In genomic region chr2:168563184-168563583, GRCm38 (mm10) we compare ENCODE assay signal across 18 mouse cellular contexts. TPM values are rescaled to one million over a fixed set of nuclear protein-coding genes. Genes with fewer than 3 reads are reported as not detected.
A peak's percentile ranks its signal among the peaks of the same experiment; 100 is the strongest.
DNase-seq lines count a peak whose midpoint lies in the region; ATAC-seq and TF ChIP-seq lines count a peak whose summit lies in the region.
"Had no signal": no experiment of that assay in that cellular context is flagged by ENCODE, and none has a peak within 500 bp of the region (broad histone marks: within the 10 kb centered on the region; RNA-seq: fewer than 3 reads in every experiment).

No protein-coding gene starts in this region.

- DNase-seq in stomach, postnatal 0 days (ENCODE audit: low spot score), result no peak
- DNase-seq in cerebellum, adult 8-10 months, result no peak
- DNase-seq: cerebellum, adult 11 months; gastrocnemius, postnatal 36 days; kidney, adult 9 months; right cerebral cortex, postnatal 25 days; thymus, adult 18-20 months had no signal

- no peak overlapping the region for H3K9ac ChIP-seq in intestine, embryonic 16.5 days (ENCODE audit: low read depth, low read length)
- no peak overlapping the region for H3K9ac ChIP-seq in intestine, postnatal 0 days (ENCODE audit: low read depth, low read length)
- no peak overlapping the region for H3K9ac ChIP-seq in stomach, embryonic 15.5 days
- no peak overlapping the region for H3K9ac ChIP-seq in stomach, postnatal 0 days (ENCODE audit: low read length)
- no peak overlapping the region for H3K9ac ChIP-seq in heart, embryonic 16.5 days (ENCODE audit: low read length)
- H3K9ac ChIP-seq: liver, embryonic 15.5 days; midbrain, embryonic 12.5 days had no signal

- TF ChIP-seq EP300 in stomach, postnatal 0 days (optimal IDR thresholded peaks at IDR 0.05), result no peak

- no peaks in the 10 kb centered on the region for H3K27me3 ChIP-seq in intestine, embryonic 16.5 days (replicated peaks; ENCODE audit: control insufficient read depth, insufficient read depth, low read length)
- no peaks in the 10 kb centered on the region for H3K27me3 ChIP-seq in intestine, postnatal 0 days (replicated peaks; ENCODE audit: control insufficient read depth, insufficient read depth, low read length)
- H3K27me3 ChIP-seq in stomach, embryonic 15.5 days (replicated peaks), result no peaks in the 10 kb centered on the region
- no peaks in the 10 kb centered on the region for H3K27me3 ChIP-seq in stomach, postnatal 0 days (ENCODE audit: control insufficient read depth, insufficient read depth, low read length)
- H3K27me3 ChIP-seq in heart, embryonic 16.5 days (ENCODE audit: control insufficient read depth, insufficient read depth, low read length), result no peaks in the 10 kb centered on the region
- H3K27me3 ChIP-seq in megakaryocyte, embryonic 14.5 days (replicated peaks), result peaks cover 79% of the 10 kb centered on the region
- H3K27me3 ChIP-seq: CH12.LX had no signal

- no peak for TF ChIP-seq CTCF in intestine, postnatal 0 days (IDR thresholded peaks at IDR 0.05; ENCODE audit: low read depth)
- no peak for TF ChIP-seq CTCF in stomach, postnatal 0 days (IDR thresholded peaks at IDR 0.05; ENCODE audit: low read depth)

- no peak for ATAC-seq in intestine, embryonic 16.5 days
- ATAC-seq in intestine, postnatal 0 days, result no peak
- ATAC-seq in stomach, embryonic 15.5 days (ENCODE audit: insufficient read depth, low FRiP score, low read depth), result no peak
- ATAC-seq in stomach, postnatal 0 days (ENCODE audit: low FRiP score, low TSS enrichment), result no peak
- ATAC-seq in heart, embryonic 16.5 days (replicated peaks; ENCODE audit: extremely low read depth, insufficient read depth, low FRiP score), result peak; percentile 24
- ATAC-seq: activated CD4-positive, CD25-positive, alpha-beta regulatory T cell, adult 4 months; hindbrain, embryonic 16.5 days had no signal

- 34% methylated on average over 12 of the region's 12 CpGs for WGBS in intestine, embryonic 16.5 days
- 48% methylated on average over 12 of the region's 12 CpGs for WGBS in intestine, postnatal 0 days
- WGBS in stomach, embryonic 15.5 days, result 25% methylated on average over 12 of the region's 12 CpGs
- WGBS in stomach, postnatal 0 days, result 38% methylated on average over 12 of the region's 12 CpGs
- WGBS in heart, embryonic 16.5 days, result 24% methylated on average over 12 of the region's 12 CpGs

- 0 out of 2 replicates have a peak, but pooled peaks cover 2% of the 10 kb centered on the region for H3K36me3 ChIP-seq in intestine, embryonic 16.5 days (ENCODE audit: control insufficient read depth, insufficient read depth, low read length)
- H3K36me3 ChIP-seq in intestine, postnatal 0 days (ENCODE audit: control insufficient read depth, insufficient read depth), result no peaks in the 10 kb centered on the region
- no peaks in the 10 kb centered on the region for H3K36me3 ChIP-seq in stomach, embryonic 15.5 days
- no peaks in the 10 kb centered on the region for H3K36me3 ChIP-seq in stomach, postnatal 0 days (ENCODE audit: control insufficient read depth, insufficient read depth, low read length)
- H3K36me3 ChIP-seq in heart, embryonic 16.5 days (ENCODE audit: control insufficient read depth, insufficient read depth), result peaks cover 9% of the 10 kb centered on the region
- peaks cover 27% of the 10 kb centered on the region for H3K36me3 ChIP-seq in megakaryocyte, embryonic 14.5 days (replicated peaks; ENCODE audit: low read length)
- H3K36me3 ChIP-seq: liver, embryonic 15.5 days; midbrain, embryonic 12.5 days had no signal

- no peaks in the 10 kb centered on the region for H3K9me3 ChIP-seq in intestine, embryonic 16.5 days (ENCODE audit: control insufficient read depth, low read length)
- H3K9me3 ChIP-seq in intestine, postnatal 0 days (ENCODE audit: control insufficient read depth), result no peaks in the 10 kb centered on the region
- H3K9me3 ChIP-seq in stomach, embryonic 15.5 days, result no peaks in the 10 kb centered on the region
- no peaks in the 10 kb centered on the region for H3K9me3 ChIP-seq in stomach, postnatal 0 days (ENCODE audit: control insufficient read depth, low read length)
- peaks cover 3% of the 10 kb centered on the region; the same call in 1 of the 2 replicates for H3K9me3 ChIP-seq in heart, embryonic 16.5 days (replicated peaks; ENCODE audit: control insufficient read depth, low read length)
- 0 out of 2 replicates have a peak, but pooled peaks cover 4% of the 10 kb centered on the region for H3K9me3 ChIP-seq in megakaryocyte, embryonic 14.5 days
- H3K9me3 ChIP-seq: liver, embryonic 15.5 days; midbrain, embryonic 12.5 days had no signal

- peaks cover 11% of the 10 kb centered on the region; the same call in 1 of the 2 replicates for H3K4me1 ChIP-seq in intestine, embryonic 16.5 days (ENCODE audit: control insufficient read depth, insufficient read depth, low read length)
- no peaks in the 10 kb centered on the region for H3K4me1 ChIP-seq in intestine, postnatal 0 days (replicated peaks; ENCODE audit: control insufficient read depth, insufficient read depth, low read length)
- H3K4me1 ChIP-seq in stomach, embryonic 15.5 days, result peaks cover 6% of the 10 kb centered on the region; the same call in 1 of the 2 replicates
- no peaks in the 10 kb centered on the region for H3K4me1 ChIP-seq in stomach, postnatal 0 days (replicated peaks; ENCODE audit: control insufficient read depth, insufficient read depth)
- peaks cover 40% of the 10 kb centered on the region for H3K4me1 ChIP-seq in heart, embryonic 16.5 days (ENCODE audit: control insufficient read depth, insufficient read depth, low read length)
- H3K4me1 ChIP-seq in megakaryocyte, embryonic 14.5 days, result peaks cover 75% of the 10 kb centered on the region
- H3K4me1 ChIP-seq: midbrain, embryonic 12.5 days had no signal

- 0 out of 2 replicates have a peak overlapping the region, but pooled peaks have one; percentile 3 for H3K4me2 ChIP-seq in intestine, embryonic 16.5 days (ENCODE audit: low read depth, low read length)
- H3K4me2 ChIP-seq in intestine, postnatal 0 days (replicated peaks; ENCODE audit: low read depth), result no peak overlapping the region
- peak overlapping the region; percentile 12; the same call in 1 of the 2 replicates for H3K4me2 ChIP-seq in stomach, embryonic 15.5 days
- H3K4me2 ChIP-seq in stomach, postnatal 0 days (replicated peaks; ENCODE audit: low read depth), result no peak overlapping the region
- 0 out of 2 replicates have a peak overlapping the region, but pooled peaks have one; percentile 2 for H3K4me2 ChIP-seq in heart, embryonic 16.5 days (ENCODE audit: low read depth, low read length)
- H3K4me2 ChIP-seq: liver, embryonic 15.5 days; midbrain, embryonic 12.5 days had no signal

- H3K4me3 ChIP-seq in intestine, embryonic 16.5 days (ENCODE audit: low read length), result no peak overlapping the region
- no peak overlapping the region for H3K4me3 ChIP-seq in intestine, postnatal 0 days (ENCODE audit: low read depth, low read length)
- no peak overlapping the region for H3K4me3 ChIP-seq in stomach, embryonic 15.5 days (replicated peaks)
- H3K4me3 ChIP-seq in stomach, postnatal 0 days (ENCODE audit: low read depth, low read length), result no peak overlapping the region
- no peak overlapping the region for H3K4me3 ChIP-seq in heart, embryonic 16.5 days (ENCODE audit: low read length)
- H3K4me3 ChIP-seq in megakaryocyte, embryonic 14.5 days (replicated peaks), result peak overlapping the region; percentile 57
- H3K4me3 ChIP-seq: layer of hippocampus, adult 2 months; liver, embryonic 15.5 days; midbrain, embryonic 12.5 days had no signal

- H3K27ac ChIP-seq in intestine, embryonic 16.5 days (ENCODE audit: low read length), result no peak overlapping the region
- H3K27ac ChIP-seq in intestine, postnatal 0 days (ENCODE audit: low read depth, low read length), result no peak overlapping the region
- H3K27ac ChIP-seq in stomach, embryonic 15.5 days, result no peak overlapping the region
- no peak overlapping the region for H3K27ac ChIP-seq in stomach, postnatal 0 days (replicated peaks)
- H3K27ac ChIP-seq in heart, embryonic 16.5 days (ENCODE audit: low read length), result no peak overlapping the region
- H3K27ac ChIP-seq: layer of hippocampus, adult 2 months; liver, embryonic 15.5 days; midbrain, embryonic 12.5 days had no signal

RNA-seq across cellular contexts. Expression of gene Nfatc2, which starts 38.3 kb away (rescaled TPM):
- polyA plus RNA-seq in intestine, embryonic 16.5 days (2015; fragmentation: Nextera tagmentation; extraction: Ambion mirVana), result 1.6 and 1.7 TPM in 2 replicates
- polyA plus RNA-seq in intestine, postnatal 0 days (2015; fragmentation: Nextera tagmentation; extraction: Ambion mirVana), result 1.5 and 1.9 TPM in 2 replicates
- 3.6 and 3.9 TPM in 2 replicates for polyA plus RNA-seq in stomach, embryonic 15.5 days (2015; fragmentation: Nextera tagmentation; extraction: Ambion mirVana)
- 2.0 and 2.2 TPM in 2 replicates for polyA plus RNA-seq in stomach, postnatal 0 days (2015; fragmentation: Nextera tagmentation; extraction: Ambion mirVana)
- 10.0 and 10.9 TPM in 2 replicates for polyA plus RNA-seq in heart, embryonic 16.5 days (2015; fragmentation: Nextera tagmentation; extraction: Ambion mirVana)
- 1.0 and 2.8 TPM in 2 replicates for polyA plus RNA-seq in megakaryocyte, embryonic 14.5 days (2012; ENCODE audit: insufficient read depth, low replicate concordance)

Comparison
In these comparisons a context has a peak if more than half of its experiments do, and no peak if none do; other contexts are left out.
1. H3K4me2 ChIP-seq: peak in intestine, embryonic 16.5 days (single experiment), stomach, embryonic 15.5 days (single experiment) and heart, embryonic 16.5 days (single experiment); none in intestine, postnatal 0 days (single experiment) and stomach, postnatal 0 days (single experiment).